10 mouse cellular contexts compared by ENCODE assay signal in genomic region chr13:99724245-99724644, GRCm38 (mm10).
DNase-seq lines count a peak whose midpoint lies in the region; ATAC-seq and TF ChIP-seq lines count a peak whose summit lies in the region.
"Had no signal": no experiment of that assay in that cellular context is flagged by ENCODE, and none has a peak within 500 bp of the region (broad histone marks: within the 10 kb centered on the region; RNA-seq: fewer than 3 reads in every experiment).

No protein-coding gene starts in this region.

- TF ChIP-seq POLR2A in heart, adult 2 months (IDR thresholded peaks at IDR 0.05; ENCODE audit: insufficient read depth, low read depth, low read length) = no peak

- TF ChIP-seq EP300 in heart, adult 2 months (IDR thresholded peaks at IDR 0.05; ENCODE audit: insufficient read depth, low read depth, low read length) = no peak

- H3K9me3 ChIP-seq in heart, embryonic 13.5 days = no peaks in the 10 kb centered on the region
- no peaks in the 10 kb centered on the region for H3K9me3 ChIP-seq in hindbrain, embryonic 11.5 days (ENCODE audit: control insufficient read depth, low read length)
- H3K9me3 ChIP-seq in midbrain, postnatal 0 days (ENCODE audit: low read length) = no peaks in the 10 kb centered on the region

- H3K4me3 ChIP-seq in heart, embryonic 13.5 days = no peak overlapping the region
- no peak overlapping the region for H3K4me3 ChIP-seq in heart, adult 2 months
- H3K4me3 ChIP-seq in hindbrain, embryonic 11.5 days (ENCODE audit: low read depth, low read length) = no peak overlapping the region
- no peak overlapping the region for H3K4me3 ChIP-seq in midbrain, postnatal 0 days (ENCODE audit: low read depth, low read length)
- H3K4me3 ChIP-seq: myocyte had no signal

- no peak for ATAC-seq in heart, embryonic 13.5 days (ENCODE audit: extremely low read depth, insufficient number of reproducible peaks, low FRiP score, low TSS enrichment)
- ATAC-seq in hindbrain, embryonic 11.5 days (ENCODE audit: low FRiP score) = peak; percentile 79
- ATAC-seq in midbrain, postnatal 0 days (ENCODE audit: low FRiP score) = no peak

- 0 out of 2 replicates have a peak overlapping the region, but pooled peaks have one; percentile 5 for H3K27ac ChIP-seq in heart, embryonic 13.5 days (replicated peaks)
- no peak overlapping the region for H3K27ac ChIP-seq in heart, adult 2 months
- H3K27ac ChIP-seq in hindbrain, embryonic 11.5 days (ENCODE audit: low read depth, low read length) = peak overlapping the region; percentile 52
- H3K27ac ChIP-seq in midbrain, postnatal 0 days (ENCODE audit: low read depth, low read length) = peak overlapping the region; percentile 14; the same call in 1 of the 2 replicates

- no peak for DNase-seq in heart, adult 2 months
- peak; percentile 26 for DNase-seq in embryo, embryonic 10.5 days (ENCODE audit: low spot score)
- DNase-seq in hindbrain, embryonic 11.5 days (ENCODE audit: low spot score) = peak; percentile 33
- peak; percentile 42 for DNase-seq in midbrain, postnatal 0 days (ENCODE audit: low spot score)
- no peak for DNase-seq in gastrocnemius, postnatal 36 days
- no peak for DNase-seq in B cell, adult 2 months
- DNase-seq in urinary bladder, adult 18-20 months (ENCODE audit: low spot score in 2 of 2) = no peak
- DNase-seq: right cerebral cortex, postnatal 4 days had no signal

- intact Hi-C loops in heart, adult 2 months (cut with DNase I) = no loop called here
- intact Hi-C loops in gastrocnemius, postnatal 36 days (cut with DNase I) = no loop called here

- H3K4me2 ChIP-seq in heart, embryonic 13.5 days = peak overlapping the region; percentile 35
- no peak overlapping the region for H3K4me2 ChIP-seq in hindbrain, embryonic 11.5 days (replicated peaks; ENCODE audit: low read depth, low read length)
- H3K4me2 ChIP-seq in midbrain, postnatal 0 days (ENCODE audit: low read depth, low read length, poor library complexity, severe bottlenecking) = no peak overlapping the region

- no peak for TF ChIP-seq CTCF in heart, adult 2 months (IDR thresholded peaks at IDR 0.05)
- no peak for TF ChIP-seq CTCF in midbrain, postnatal 0 days (IDR thresholded peaks at IDR 0.05)

- H3K79me2 ChIP-seq in heart, adult 2 months (replicated peaks; ENCODE audit: control insufficient read depth, insufficient read depth, low read length) = no peaks in the 10 kb centered on the region

- H3K27me3 ChIP-seq in heart, embryonic 13.5 days (replicated peaks) = no peaks in the 10 kb centered on the region
- no peaks in the 10 kb centered on the region for H3K27me3 ChIP-seq in heart, adult 2 months (ENCODE audit: control insufficient read depth, insufficient read depth, low read length)
- no peaks in the 10 kb centered on the region for H3K27me3 ChIP-seq in hindbrain, embryonic 11.5 days (ENCODE audit: control insufficient read depth, insufficient read depth, low read length)
- no peaks in the 10 kb centered on the region for H3K27me3 ChIP-seq in midbrain, postnatal 0 days (ENCODE audit: insufficient read depth, low read length)

- no peaks in the 10 kb centered on the region for H3K36me3 ChIP-seq in heart, embryonic 13.5 days
- H3K36me3 ChIP-seq in heart, adult 2 months (ENCODE audit: control insufficient read depth, insufficient read depth, low read length) = no peaks in the 10 kb centered on the region
- H3K36me3 ChIP-seq in hindbrain, embryonic 11.5 days (ENCODE audit: control insufficient read depth, insufficient read depth, low read length) = no peaks in the 10 kb centered on the region
- H3K36me3 ChIP-seq in midbrain, postnatal 0 days (ENCODE audit: insufficient read depth, low read length) = no peaks in the 10 kb centered on the region

- 41% methylated on average over 7 of the region's 7 CpGs for WGBS in heart, embryonic 13.5 days
- WGBS in heart, adult 2 months = 61% methylated on average over 7 of the region's 7 CpGs
- WGBS in hindbrain, embryonic 11.5 days = 53% methylated on average over 7 of the region's 7 CpGs
- 35% methylated on average over 7 of the region's 7 CpGs for WGBS in midbrain, postnatal 0 days

- H3K9ac ChIP-seq in heart, embryonic 13.5 days = no peak overlapping the region
- no peak overlapping the region for H3K9ac ChIP-seq in heart, adult 2 months (ENCODE audit: low read depth, low read length)
- H3K9ac ChIP-seq in hindbrain, embryonic 11.5 days (ENCODE audit: low read depth, low read length) = no peak overlapping the region
- H3K9ac ChIP-seq in midbrain, postnatal 0 days (replicated peaks; ENCODE audit: low read length, poor library complexity, severe bottlenecking) = 0 out of 2 replicates have a peak overlapping the region, but pooled peaks have one; percentile 9

- H3K4me1 ChIP-seq in heart, embryonic 13.5 days = peaks cover 29% of the 10 kb centered on the region
- H3K4me1 ChIP-seq in heart, adult 2 months (ENCODE audit: control insufficient read depth, insufficient read depth, low read length) = no peaks in the 10 kb centered on the region
- H3K4me1 ChIP-seq in hindbrain, embryonic 11.5 days (replicated peaks; ENCODE audit: control insufficient read depth, insufficient read depth, low read length) = no peaks in the 10 kb centered on the region; the same call in 1 of the 2 replicates
- 0 out of 2 replicates have a peak, but pooled peaks cover 3% of the 10 kb centered on the region for H3K4me1 ChIP-seq in midbrain, postnatal 0 days (ENCODE audit: insufficient read depth, low read length)

Comparison
In these comparisons a context has a peak if more than half of its experiments do, and no peak if none do; other contexts are left out.
1. DNase-seq: peak in embryo, embryonic 10.5 days (single experiment), hindbrain, embryonic 11.5 days (single experiment) and midbrain, postnatal 0 days (single experiment); none in heart, adult 2 months (0 of 2), gastrocnemius, postnatal 36 days (0 of 2), B cell, adult 2 months (0 of 2) and urinary bladder, adult 18-20 months (0 of 2).